Mouse (Mus musculus): ENCODE results near the gene Mfsd12.
A peak's percentile ranks its signal among the peaks of the same experiment; 100 is the strongest.

Mfsd12 gene

GRCm38 (mm10) chr10:81329194-81329975 lies 27.9 kb upstream of the Mfsd12 start:
- DNase-seq, result peak; percentile 93

GRCm38 (mm10) chr10:81330007-81330406 lies 27.3 kb upstream of the Mfsd12 start:
- DNase-seq, result no peak

GRCm38 (mm10) chr10:81332277-81332676 lies 25.0 kb upstream of the Mfsd12 start:
- DNase-seq, result no peak

GRCm38 (mm10) chr10:81334324-81334723 lies 23.0 kb upstream of the Mfsd12 start:
- DNase-seq, result no peak

GRCm38 (mm10) chr10:81335393-81336340 lies 21.6 kb upstream of the Mfsd12 start:
- DNase-seq, result no peak

- no peak for DNase-seq
These were observed 20.7 kb upstream of the Mfsd12 start for GRCm38 (mm10) chr10:81336558-81336957.

GRCm38 (mm10) chr10:81340551-81341332 lies 16.5 kb upstream of the Mfsd12 start:
- no peak for DNase-seq

- DNase-seq, result peak; percentile 87
These were observed 15.8 kb upstream of the Mfsd12 start for GRCm38 (mm10) chr10:81341333-81341949.

- peak; percentile 32 for DNase-seq
These were observed 14.4 kb upstream of the Mfsd12 start, which contains the start of gene Gipc3 for GRCm38 (mm10) chr10:81342686-81343505. TSS of gene Gipc3 (minus strand) at chr10:81343266.

GRCm38 (mm10) chr10:81344421-81345161 lies 12.7 kb upstream of the Mfsd12 start:
- no peak for DNase-seq

- no peak for DNase-seq
These were observed 12.1 kb upstream of the Mfsd12 start for GRCm38 (mm10) chr10:81345162-81345534.

- peak; percentile 49 for DNase-seq
These were observed 10.7 kb upstream of the Mfsd12 start for GRCm38 (mm10) chr10:81346453-81347067.

- peak; percentile 44 for DNase-seq
These were observed 8.1 kb upstream of the Mfsd12 start for GRCm38 (mm10) chr10:81349146-81349545.

- DNase-seq, result no peak
These were observed 7.3 kb upstream of the Mfsd12 start for GRCm38 (mm10) chr10:81349961-81350350.

- peak; percentile 99 for DNase-seq
These were observed 6.8 kb upstream of the Mfsd12 start, which contains the start of gene Hmg20b for GRCm38 (mm10) chr10:81350351-81351063. TSS of gene Hmg20b (minus strand) at chr10:81350480.

GRCm38 (mm10) chr10:81351678-81352291 lies 5.5 kb upstream of the Mfsd12 start:
- DNase-seq, result peak; percentile 81

GRCm38 (mm10) chr10:81354738-81355477 lies 2.4 kb upstream of the Mfsd12 start:
- no peak for DNase-seq

GRCm38 (mm10) chr10:81355533-81355932 lies 1.8 kb upstream of the Mfsd12 start:
- DNase-seq, result no peak

Measured in thymus, postnatal 14 days (tissue).